Mouse (Mus musculus): ENCODE results near the gene Slc9a9. TPM values are rescaled to one million over a fixed set of nuclear protein-coding genes. Genes with fewer than 3 reads are reported as not detected.
A peak's percentile ranks its signal among the peaks of the same experiment; 100 is the strongest.

Gene Slc9a9
- total RNA-seq, 2 experiments from 2014 or later = 2.0 TPM

DNA sequence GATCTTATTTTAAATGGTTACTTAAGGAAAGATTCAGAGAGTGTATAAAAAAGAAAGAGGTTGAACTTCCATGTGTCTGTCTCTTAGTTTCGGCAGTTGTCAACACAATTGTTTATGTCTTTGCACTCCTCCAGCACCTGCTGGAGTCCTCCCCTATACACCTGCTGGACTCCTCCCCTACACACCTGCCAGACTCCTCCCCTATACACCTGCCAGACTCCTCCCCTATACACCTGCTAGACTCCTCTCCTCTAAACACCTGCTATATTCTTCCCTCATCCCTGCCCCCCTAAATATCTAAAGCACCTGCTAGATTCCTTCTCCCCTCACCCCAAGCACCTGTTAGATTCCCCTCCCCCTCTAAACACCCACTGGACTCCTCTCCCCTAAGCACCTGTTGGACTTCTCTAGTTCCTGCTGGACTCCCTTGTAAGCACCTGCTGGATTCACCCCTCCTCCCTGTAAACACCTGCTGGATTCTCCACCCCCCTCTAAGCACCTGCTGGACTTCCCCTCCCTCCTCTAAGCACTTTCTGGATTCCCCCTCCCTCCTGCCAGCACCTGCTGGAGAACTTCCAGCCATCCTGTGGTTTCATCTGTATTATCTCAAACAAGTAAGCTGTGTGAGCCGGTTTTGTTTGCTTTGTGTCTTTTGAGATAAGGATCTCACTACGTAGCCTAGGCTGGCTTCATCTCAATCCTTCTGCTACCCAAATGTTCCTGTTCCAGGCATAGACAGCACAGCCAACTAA, 10.1 kb upstream of the Slc9a9 start:
- intact Hi-C loops (cut with DNase I) = no loop called here
- TF ChIP-seq CTCF (IDR thresholded peaks at IDR 0.05) = no peak
- no peak overlapping the region for H3K27ac ChIP-seq
- no peak overlapping the region for H3K4me3 ChIP-seq
- DNase-seq = no peak

DNA sequence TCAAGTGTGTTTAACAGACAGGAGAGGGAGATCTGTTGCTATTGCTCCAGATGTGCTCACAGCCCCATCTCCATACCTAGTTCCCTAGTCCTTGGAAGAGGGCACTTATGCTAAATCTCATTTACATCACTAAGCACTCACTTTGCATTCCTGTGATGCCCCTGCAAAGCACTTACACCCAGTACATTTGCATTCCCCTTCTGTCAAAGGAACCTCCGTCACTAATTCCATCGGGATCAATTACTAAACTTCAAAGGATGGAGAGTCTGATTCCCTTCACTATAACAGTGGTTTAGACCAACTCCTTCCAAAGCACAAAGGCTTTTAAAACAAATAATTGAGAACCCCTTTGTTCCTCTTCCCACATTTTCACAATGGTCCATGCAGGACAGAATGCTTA, 7.9 kb upstream of the Slc9a9 start:
- no peak for DNase-seq
- H3K27ac ChIP-seq = no peak overlapping the region
- no peak overlapping the region for H3K4me3 ChIP-seq
- intact Hi-C loops (cut with DNase I) = no loop called here
- no peak for TF ChIP-seq CTCF (IDR thresholded peaks at IDR 0.05)

- TF ChIP-seq CTCF (IDR thresholded peaks at IDR 0.05) = no peak
- intact Hi-C loops (cut with DNase I) = no loop called here
- no peak overlapping the region for H3K27ac ChIP-seq
- H3K4me3 ChIP-seq = no peak overlapping the region
- DNase-seq = no peak
Observed at GRCm38 (mm10) chr9:94665248-94665647, 4.5 kb upstream of the Slc9a9 start.

DNA sequence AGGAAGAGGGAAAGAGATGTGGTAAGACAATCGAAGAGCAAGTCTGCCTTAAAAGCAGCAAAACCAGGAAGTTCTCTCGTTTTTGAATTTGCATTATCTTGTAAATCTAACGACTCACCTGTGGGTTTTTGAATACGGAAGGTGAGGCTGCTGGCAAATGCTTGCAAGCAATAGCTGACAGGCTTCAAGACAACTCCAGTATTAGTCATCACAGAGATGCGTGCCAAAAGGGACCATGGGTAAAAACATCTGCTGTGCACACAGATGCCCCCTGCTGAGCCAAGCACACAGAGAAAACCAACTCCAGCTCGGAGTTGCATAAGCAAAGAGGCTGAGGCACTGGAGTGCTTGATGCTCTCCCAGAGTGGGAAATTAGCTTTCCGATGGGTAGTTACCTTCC, 1.1 kb upstream of the Slc9a9 start:
- intact Hi-C loops (cut with DNase I) = no loop called here
- DNase-seq = peak; percentile 40
- no peak overlapping the region for H3K4me3 ChIP-seq
- no peak overlapping the region; the same call in 1 of the 2 replicates for H3K27ac ChIP-seq
- TF ChIP-seq CTCF (IDR thresholded peaks at IDR 0.05) = no peak

DNA sequence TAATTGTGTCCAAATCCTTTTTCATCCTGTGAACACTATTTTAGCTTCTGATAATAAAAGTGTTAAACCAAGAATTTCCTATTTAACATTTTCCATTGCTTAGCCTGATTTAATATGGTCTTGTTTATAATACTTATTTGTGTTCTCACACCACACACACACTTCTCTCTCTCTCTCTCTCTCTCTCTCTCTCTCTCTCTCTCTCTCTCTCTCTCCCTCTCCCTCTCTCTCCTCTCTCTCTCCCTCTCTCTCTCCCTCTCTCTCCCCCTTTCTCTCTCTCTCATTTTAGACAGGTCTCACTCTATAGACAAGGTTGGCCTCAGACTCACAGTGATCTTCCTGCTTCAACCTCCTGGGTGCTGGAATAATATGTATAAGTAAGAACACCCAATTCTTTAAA, 995 bp downstream of the Slc9a9 start:
- no peak for TF ChIP-seq CTCF (IDR thresholded peaks at IDR 0.05)
- no peak for DNase-seq
- Histone ChIP-seq H3K4me3 (peak overlapping the region; percentile 68), H3K27ac (no peak overlapping the region; the same call in 1 of the 2 replicates)
- intact Hi-C loops (cut with DNase I) = no loop called here

DNA sequence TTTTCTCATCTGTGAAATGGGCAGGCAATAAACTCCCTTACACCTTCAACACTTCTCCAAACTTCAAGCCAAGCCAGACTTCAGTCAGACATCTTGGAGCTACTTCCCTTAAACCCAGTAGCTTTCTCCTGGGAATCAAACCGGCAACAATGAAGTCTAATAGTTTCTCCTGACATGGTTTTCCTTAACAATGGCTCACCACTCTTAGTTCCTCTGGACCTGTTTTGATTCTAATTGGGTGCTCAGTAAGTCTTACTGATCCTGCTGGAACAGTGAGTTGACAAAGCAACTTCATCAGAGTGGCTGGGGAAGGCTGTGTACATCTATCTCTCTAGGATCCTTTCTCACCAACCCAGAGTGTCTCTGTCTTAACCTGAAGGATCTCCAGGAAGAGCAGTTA, 5.0 kb downstream of the Slc9a9 start:
- Histone ChIP-seq H3K27ac (no peak overlapping the region), H3K4me3 (no peak overlapping the region)
- no peak for DNase-seq
- TF ChIP-seq CTCF (IDR thresholded peaks at IDR 0.05) = no peak
- intact Hi-C loops (cut with DNase I) = no loop called here

GRCm38 (mm10) chr9:94678021-94678655, 8.4 kb downstream of the Slc9a9 start:
- DNase-seq = no peak
- no peak for TF ChIP-seq CTCF (IDR thresholded peaks at IDR 0.05)
- H3K27ac ChIP-seq = no peak overlapping the region
- no peak overlapping the region for H3K4me3 ChIP-seq
- intact Hi-C loops (cut with DNase I) = no loop called here

DNA sequence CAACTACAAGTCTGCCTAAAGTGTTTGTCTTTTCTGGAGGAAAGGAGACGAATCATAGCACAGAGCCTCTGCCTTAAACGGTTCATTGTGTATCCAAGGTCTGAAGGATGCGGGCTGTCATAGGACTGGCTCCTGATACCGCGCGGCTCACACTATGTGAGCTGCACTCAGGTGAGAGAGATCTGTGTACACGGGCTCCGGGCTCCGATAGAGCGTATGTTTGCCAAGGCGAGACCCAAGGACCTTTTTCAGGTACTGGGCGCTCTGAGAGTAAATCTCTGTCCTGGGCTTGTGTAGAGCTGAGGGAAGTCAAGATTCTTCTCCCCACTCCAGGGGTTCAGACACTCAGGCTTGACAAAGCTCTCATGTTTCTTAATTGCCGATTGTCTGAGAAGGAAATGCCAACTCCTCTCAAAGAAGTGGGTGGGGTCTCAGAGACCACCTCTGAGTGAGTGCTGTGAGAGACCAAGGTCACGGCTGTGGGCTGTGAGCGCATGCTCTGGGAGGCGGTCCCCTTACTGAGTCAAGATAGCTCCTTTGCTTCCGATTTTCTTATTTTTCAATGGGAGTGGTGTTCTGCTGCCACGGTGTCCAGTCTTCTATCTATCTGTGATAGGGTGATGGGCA, 10.9 kb downstream of the Slc9a9 start:
- H3K4me3 ChIP-seq = peak overlapping the region; percentile 12
- DNase-seq = no peak
- no peak for TF ChIP-seq CTCF (IDR thresholded peaks at IDR 0.05)
- H3K27ac ChIP-seq = peak overlapping the region; percentile 3; the same call in 1 of the 2 replicates
- intact Hi-C loops (cut with DNase I) = no loop called here

GRCm38 (mm10) chr9:94681095-94681487, 11.4 kb downstream of the Slc9a9 start:
- Histone ChIP-seq H3K27ac (peak overlapping the region; percentile 3; the same call in 1 of the 2 replicates), H3K4me3 (peak overlapping the region; percentile 12)
- DNase-seq = peak; percentile 78
- no peak for TF ChIP-seq CTCF (IDR thresholded peaks at IDR 0.05)
- intact Hi-C loops (cut with DNase I) = no loop called here

- H3K27ac ChIP-seq = no peak overlapping the region
- DNase-seq = no peak
- H3K4me3 ChIP-seq = no peak overlapping the region
- intact Hi-C loops (cut with DNase I) = no loop called here
- TF ChIP-seq CTCF (IDR thresholded peaks at IDR 0.05) = no peak
Observed at GRCm38 (mm10) chr9:94682260-94682659, 12.6 kb downstream of the Slc9a9 start.

- no peak for DNase-seq
- intact Hi-C loops (cut with DNase I) = no loop called here
- H3K4me3 ChIP-seq = no peak overlapping the region
- H3K27ac ChIP-seq = no peak overlapping the region
- TF ChIP-seq CTCF (IDR thresholded peaks at IDR 0.05) = no peak
Observed at GRCm38 (mm10) chr9:94685640-94686039, 15.9 kb downstream of the Slc9a9 start.

GRCm38 (mm10) chr9:94686380-94686779, 16.7 kb downstream of the Slc9a9 start:
- H3K4me3 ChIP-seq = no peak overlapping the region
- no peak for TF ChIP-seq CTCF (IDR thresholded peaks at IDR 0.05)
- H3K27ac ChIP-seq = no peak overlapping the region
- DNase-seq = no peak
- intact Hi-C loops (cut with DNase I) = no loop called here

- no peak for TF ChIP-seq CTCF (IDR thresholded peaks at IDR 0.05)
- intact Hi-C loops (cut with DNase I) = no loop called here
- no peak overlapping the region for H3K4me3 ChIP-seq
- no peak for DNase-seq
- no peak overlapping the region for H3K27ac ChIP-seq
Observed at GRCm38 (mm10) chr9:94687203-94687859, 17.6 kb downstream of the Slc9a9 start.
